In the genomic region with DNA sequence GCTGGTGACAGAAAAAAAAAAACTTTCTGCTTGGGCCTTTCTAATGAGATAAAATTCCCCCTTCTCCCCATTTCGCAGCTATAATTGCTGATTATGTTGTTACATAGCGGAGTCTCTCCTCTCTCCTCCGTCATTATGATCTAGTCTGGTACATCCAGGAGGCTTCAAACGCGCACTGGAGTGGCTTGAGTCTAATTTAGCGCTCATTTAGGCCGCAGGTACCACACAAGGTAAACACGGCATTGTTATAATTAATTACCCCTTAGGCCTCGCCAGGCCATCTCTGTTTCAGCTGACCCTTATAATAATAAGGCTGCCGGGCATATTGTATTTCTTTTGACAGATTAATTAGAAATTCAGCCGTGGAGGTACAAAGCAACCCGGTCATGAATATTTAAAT, we compare ENCODE assay signal across 17 mouse cellular contexts.
DNase-seq lines count a peak whose midpoint lies in the region; ATAC-seq and TF ChIP-seq lines count a peak whose summit lies in the region.
"Had no signal": no experiment of that assay in that cellular context is flagged by ENCODE, and none has a peak within 500 bp of the region (broad histone marks: within the 10 kb centered on the region; RNA-seq: fewer than 3 reads in every experiment).

No protein-coding gene starts in this region.

- H3K9me3 ChIP-seq in hindbrain, embryonic 12.5 days (replicated peaks): no peaks in the 10 kb centered on the region
- no peaks in the 10 kb centered on the region for H3K9me3 ChIP-seq in hindbrain, embryonic 11.5 days (ENCODE audit: control insufficient read depth, low read length)
- H3K9me3 ChIP-seq in hindbrain, embryonic 16.5 days (ENCODE audit: control insufficient read depth, low read length): no peaks in the 10 kb centered on the region
- no peaks in the 10 kb centered on the region for H3K9me3 ChIP-seq in midbrain, embryonic 16.5 days (replicated peaks; ENCODE audit: control insufficient read depth, low read length, poor library complexity, severe bottlenecking)
- H3K9me3 ChIP-seq: embryonic facial prominence, embryonic 13.5 days had no signal

- peak; percentile 55 for ATAC-seq in hindbrain, embryonic 12.5 days (ENCODE audit: low FRiP score)
- no peak for ATAC-seq in hindbrain, embryonic 11.5 days (ENCODE audit: low FRiP score)
- peak; percentile 37; the same call in 1 of the 2 replicates for ATAC-seq in hindbrain, embryonic 16.5 days
- peak; percentile 74 for ATAC-seq in midbrain, embryonic 16.5 days

- 41% methylated on average over 12 of the region's 12 CpGs for WGBS in hindbrain, embryonic 12.5 days
- 51% methylated on average over 12 of the region's 12 CpGs for WGBS in hindbrain, embryonic 11.5 days
- 39% methylated on average over 12 of the region's 12 CpGs for WGBS in hindbrain, embryonic 16.5 days
- 28% methylated on average over 12 of the region's 12 CpGs for WGBS in midbrain, embryonic 16.5 days

- H3K27me3 ChIP-seq in hindbrain, embryonic 12.5 days: no peaks in the 10 kb centered on the region; the same call in 1 of the 2 replicates
- H3K27me3 ChIP-seq in hindbrain, embryonic 11.5 days (ENCODE audit: control insufficient read depth, insufficient read depth, low read length): peaks cover 2% of the 10 kb centered on the region; the same call in 1 of the 2 replicates
- no peaks in the 10 kb centered on the region for H3K27me3 ChIP-seq in hindbrain, embryonic 16.5 days (replicated peaks; ENCODE audit: control insufficient read depth, insufficient read depth, low read length)
- no peaks in the 10 kb centered on the region for H3K27me3 ChIP-seq in midbrain, embryonic 16.5 days (ENCODE audit: control insufficient read depth, insufficient read depth, low read depth, low read length)

- H3K4me1 ChIP-seq in hindbrain, embryonic 12.5 days: peaks cover 26% of the 10 kb centered on the region
- H3K4me1 ChIP-seq in hindbrain, embryonic 11.5 days (replicated peaks; ENCODE audit: control insufficient read depth, insufficient read depth, low read length): peaks cover 7% of the 10 kb centered on the region
- H3K4me1 ChIP-seq in hindbrain, embryonic 16.5 days (ENCODE audit: control insufficient read depth, insufficient read depth, low read depth, low read length): peaks cover 14% of the 10 kb centered on the region
- peaks cover 15% of the 10 kb centered on the region for H3K4me1 ChIP-seq in midbrain, embryonic 16.5 days (ENCODE audit: control insufficient read depth, insufficient read depth, low read length)

- no peak overlapping the region for H3K9ac ChIP-seq in hindbrain, embryonic 12.5 days
- H3K9ac ChIP-seq in hindbrain, embryonic 11.5 days (ENCODE audit: low read depth, low read length): no peak overlapping the region; the same call in 1 of the 2 replicates
- H3K9ac ChIP-seq in hindbrain, embryonic 16.5 days (ENCODE audit: low read depth, low read length): no peak overlapping the region
- no peak overlapping the region for H3K9ac ChIP-seq in midbrain, embryonic 16.5 days (ENCODE audit: low read depth, low read length)
- H3K9ac ChIP-seq: liver, embryonic 14.5 days had no signal

- H3K4me2 ChIP-seq in hindbrain, embryonic 12.5 days (replicated peaks): no peak overlapping the region
- no peak overlapping the region for H3K4me2 ChIP-seq in hindbrain, embryonic 11.5 days (replicated peaks; ENCODE audit: low read depth, low read length)
- no peak overlapping the region for H3K4me2 ChIP-seq in hindbrain, embryonic 16.5 days (ENCODE audit: low read length)
- H3K4me2 ChIP-seq in midbrain, embryonic 16.5 days (ENCODE audit: low read length): no peak overlapping the region

- TF ChIP-seq CTCF in brain, embryonic 14.5 days (IDR thresholded peaks at IDR 0.05; ENCODE audit: borderline replicate concordance, extremely low read depth, insufficient read depth, insufficient read length): no peak

- no peak overlapping the region for H3K4me3 ChIP-seq in hindbrain, embryonic 12.5 days
- no peak overlapping the region for H3K4me3 ChIP-seq in hindbrain, embryonic 11.5 days (ENCODE audit: low read depth, low read length)
- H3K4me3 ChIP-seq in hindbrain, embryonic 16.5 days (ENCODE audit: low read length): no peak overlapping the region
- H3K4me3 ChIP-seq in midbrain, embryonic 16.5 days (ENCODE audit: low read depth, low read length): no peak overlapping the region

- no peak for TF ChIP-seq POLR2A in brain, embryonic 14.5 days (IDR thresholded peaks at IDR 0.05; ENCODE audit: borderline replicate concordance, extremely low read depth, insufficient read depth, insufficient read length, poor library complexity, severe bottlenecking)

- no peak for DNase-seq in hindbrain, embryonic 11.5 days (ENCODE audit: low spot score)
- peak; percentile 77 for DNase-seq in brain, embryonic 14.5 days (ENCODE audit: low read depth)
- no peak for DNase-seq in adipocyte (ENCODE audit: low spot score)
- DNase-seq in cerebellum, postnatal 14 days: no peak
- DNase-seq: adrenal gland, adult 2 months; cerebellum, adult 9-11 months; heart, postnatal 10 days; kidney, adult 18-20 months; kidney, postnatal 10 days; layer of hippocampus, postnatal 36 days; right cerebral cortex, postnatal 4 days; thymus, adult 2 months had no signal

- H3K27ac ChIP-seq in hindbrain, embryonic 12.5 days: peak overlapping the region; percentile 40; the same call in 1 of the 2 replicates
- no peak overlapping the region for H3K27ac ChIP-seq in hindbrain, embryonic 11.5 days (ENCODE audit: low read depth, low read length)
- no peak overlapping the region for H3K27ac ChIP-seq in hindbrain, embryonic 16.5 days (ENCODE audit: low read depth, low read length)
- 0 out of 2 replicates have a peak overlapping the region, but pooled peaks have one; percentile 23 for H3K27ac ChIP-seq in midbrain, embryonic 16.5 days (ENCODE audit: low read length)
- H3K27ac ChIP-seq: embryonic facial prominence, embryonic 13.5 days; liver, embryonic 14.5 days had no signal

- H3K36me3 ChIP-seq in hindbrain, embryonic 12.5 days: no peaks in the 10 kb centered on the region
- no peaks in the 10 kb centered on the region for H3K36me3 ChIP-seq in hindbrain, embryonic 11.5 days (ENCODE audit: control insufficient read depth, insufficient read depth, low read length)
- no peaks in the 10 kb centered on the region for H3K36me3 ChIP-seq in hindbrain, embryonic 16.5 days (ENCODE audit: control insufficient read depth, insufficient read depth, low read length)
- H3K36me3 ChIP-seq in midbrain, embryonic 16.5 days (ENCODE audit: control insufficient read depth, insufficient read depth, low read length): no peaks in the 10 kb centered on the region
- H3K36me3 ChIP-seq: embryonic facial prominence, embryonic 13.5 days had no signal

Comparison
In these comparisons a context has a peak if more than half of its experiments do, and no peak if none do; other contexts are left out.
1. H3K27ac ChIP-seq: peak in hindbrain, embryonic 12.5 days (single experiment) and midbrain, embryonic 16.5 days (single experiment); none in hindbrain, embryonic 11.5 days (single experiment) and hindbrain, embryonic 16.5 days (single experiment).